Mouse (Mus musculus): ENCODE data around the gene Cdkl1. TPM values are rescaled to one million over a fixed set of nuclear protein-coding genes. Genes with fewer than 3 reads are reported as not detected.

Gene Cdkl1
- total RNA-seq, 2 experiments from 2014 or later = 25.1 to 27.9 TPM

DNA sequence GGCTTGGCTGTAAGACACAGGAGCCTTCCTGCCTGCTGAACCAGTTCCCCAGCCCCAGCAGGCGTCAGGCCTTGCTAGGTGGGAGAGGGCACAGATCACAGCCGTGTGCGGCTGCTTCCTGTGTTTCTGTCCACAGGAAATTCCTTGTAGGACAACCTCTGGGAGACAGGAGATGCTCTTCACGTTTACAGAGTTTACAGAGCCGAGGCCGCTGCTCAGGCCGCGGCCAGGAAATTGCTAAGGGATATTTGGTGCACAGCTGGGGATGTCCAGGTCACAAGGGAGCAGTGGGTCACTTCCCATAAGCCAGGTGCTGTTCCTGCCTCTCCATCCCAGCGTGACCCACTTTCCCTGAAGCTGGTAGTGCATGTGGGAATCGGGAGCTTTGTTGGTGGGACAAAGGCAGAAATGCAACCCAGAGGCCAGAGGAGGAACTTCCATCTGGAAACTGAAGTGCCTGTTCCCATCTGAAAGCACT lies 39.2 kb downstream of the Cdkl1 start:
- no peak for DNase-seq (ENCODE audit: low spot score in 2 of 2)

DNA sequence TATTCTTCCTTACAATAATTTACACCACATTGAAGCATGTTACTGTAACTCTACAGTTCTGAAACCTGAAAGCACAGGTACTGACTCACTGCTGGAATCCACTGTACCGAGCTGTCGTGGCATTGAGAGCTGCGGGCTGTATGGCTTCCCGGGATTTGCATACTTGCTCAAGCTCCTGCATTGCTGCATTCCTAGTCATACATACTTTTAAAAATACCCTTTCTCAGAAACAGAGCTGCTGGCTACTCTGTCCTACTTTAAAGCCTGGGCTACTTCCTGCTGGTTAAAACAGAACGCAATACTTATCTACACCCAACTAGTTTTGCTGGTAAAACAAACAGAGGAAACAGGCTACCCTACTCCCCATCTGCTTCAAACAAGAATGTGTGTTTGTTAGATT lies 46.9 kb downstream of the Cdkl1 start:
- no peak for DNase-seq (ENCODE audit: low spot score in 2 of 2)

DNA sequence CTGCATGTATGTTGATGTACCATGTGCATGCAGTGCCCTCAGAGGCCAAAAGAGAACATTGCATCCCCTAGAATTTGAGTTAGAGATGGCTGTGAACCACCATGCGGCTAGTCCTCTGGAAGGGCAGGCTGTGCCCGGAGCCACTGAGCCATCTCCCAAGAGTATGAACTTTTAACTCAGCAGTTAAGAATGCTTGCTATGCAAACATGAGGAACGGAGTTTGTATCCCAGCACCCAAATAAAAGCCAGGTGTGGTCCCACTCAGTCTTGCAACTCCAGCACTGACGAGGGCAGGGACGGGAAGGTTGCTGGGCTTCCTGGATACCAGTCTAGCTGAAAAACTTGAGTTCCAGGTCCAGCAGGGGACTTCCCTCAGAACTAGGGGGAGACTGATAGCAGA lies 49.1 kb downstream of the Cdkl1 start:
- DNase-seq (ENCODE audit: low spot score in 2 of 2) = no peak

DNA sequence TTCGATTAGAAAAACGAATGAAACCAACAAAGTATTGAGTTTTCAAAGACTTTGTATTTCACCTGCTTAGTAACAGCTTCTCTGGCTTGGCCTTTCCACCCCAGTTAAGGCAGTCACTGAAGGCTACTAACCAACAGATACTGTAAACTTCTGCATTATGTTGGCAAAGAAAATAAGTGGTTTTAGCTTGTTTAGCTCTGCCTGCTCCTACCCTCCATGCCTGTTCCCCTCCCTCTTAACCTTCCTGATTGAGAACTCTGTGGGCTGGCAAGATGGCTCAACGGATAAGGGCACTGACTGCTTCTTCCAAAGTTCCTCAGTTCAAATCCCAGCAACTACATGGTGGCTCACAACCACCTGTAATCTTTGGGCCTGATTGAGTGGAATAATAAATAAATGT lies 57.1 kb downstream of the Cdkl1 start:
- no peak for DNase-seq (ENCODE audit: low spot score in 2 of 2)

DNA sequence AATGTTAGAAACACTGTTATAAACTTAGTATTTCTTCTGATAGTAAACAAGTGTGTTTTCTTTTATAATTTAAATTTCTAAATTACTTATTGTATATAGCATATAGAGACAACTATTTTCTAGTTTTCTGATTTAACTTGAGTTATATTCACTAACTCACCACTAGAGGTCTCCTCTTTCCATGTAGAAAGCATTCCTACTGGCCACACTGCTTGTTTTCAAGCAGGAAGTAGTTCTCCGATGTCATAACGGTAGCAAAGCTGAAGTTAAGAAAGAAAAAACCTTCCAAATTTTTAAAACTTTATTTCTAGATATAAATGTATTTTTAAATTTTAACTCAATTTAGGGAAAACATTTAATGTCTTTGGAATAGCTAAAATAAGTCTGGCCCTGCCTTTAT lies 57.5 kb downstream of the Cdkl1 start:
- DNase-seq (ENCODE audit: low spot score in 2 of 2) = no peak

DNA sequence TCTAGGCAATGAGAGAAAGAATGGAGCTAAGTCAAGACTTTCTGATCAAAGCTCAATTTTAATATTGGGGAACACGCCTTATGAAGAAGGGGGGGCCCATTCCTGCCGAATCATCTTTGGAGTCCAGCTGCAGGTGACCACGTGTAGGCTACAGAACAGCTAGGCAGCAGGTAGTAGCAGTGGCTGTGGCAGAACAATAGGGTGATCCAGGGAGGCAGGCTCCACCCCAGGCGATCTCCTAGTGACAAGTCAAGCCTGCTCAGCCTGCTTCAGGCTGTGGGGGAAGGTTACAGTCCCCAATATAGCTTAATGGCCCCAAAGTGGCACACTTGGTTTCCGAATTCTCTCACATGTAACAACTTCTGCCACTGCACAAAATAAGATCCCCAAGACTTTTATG lies 58.8 kb downstream of the Cdkl1 start:
- DNase-seq (ENCODE audit: low spot score in 2 of 2) = no peak

DNA sequence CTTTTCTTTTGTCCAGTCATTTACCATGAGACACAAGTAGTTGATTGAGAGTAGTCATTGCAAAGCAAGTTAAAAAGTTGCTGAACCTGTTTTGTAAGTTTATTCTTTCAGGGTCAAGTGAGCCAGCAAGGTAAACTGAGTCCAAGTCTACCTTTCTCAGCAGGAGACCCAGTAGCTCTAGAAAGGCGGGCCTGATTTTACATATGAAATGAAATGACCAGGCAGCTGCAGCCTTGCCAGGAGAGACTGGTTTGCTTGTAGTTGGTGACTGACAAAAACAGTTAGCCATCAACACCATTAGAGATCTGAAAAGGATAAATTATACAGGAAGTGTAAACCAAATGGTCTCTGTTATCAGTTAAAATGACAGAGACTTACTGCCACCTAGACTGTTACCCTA lies 60.8 kb downstream of the Cdkl1 start:
- DNase-seq (ENCODE audit: low spot score in 2 of 2) = no peak

DNA sequence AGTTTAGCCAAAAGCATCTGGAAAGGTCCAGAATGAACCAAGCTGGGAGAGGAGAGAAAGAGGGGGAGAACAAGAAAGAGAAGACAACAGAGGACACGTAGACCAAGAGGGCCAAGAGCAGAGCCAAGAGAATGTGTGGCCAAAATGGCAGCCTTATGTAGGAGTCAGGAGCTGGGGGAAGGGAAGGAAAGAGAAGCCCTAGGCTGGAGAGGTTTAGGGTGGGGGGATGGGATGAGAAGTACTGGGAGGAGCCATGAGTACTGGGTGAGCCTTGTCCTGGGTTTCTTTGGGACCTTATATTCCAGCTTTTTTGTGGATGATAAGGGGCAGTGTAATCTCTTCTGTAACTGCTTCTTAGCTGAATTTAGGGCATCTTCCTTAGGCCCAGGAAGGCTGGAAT lies 61.8 kb downstream of the Cdkl1 start:
- DNase-seq (ENCODE audit: low spot score in 2 of 2) = no peak

DNA sequence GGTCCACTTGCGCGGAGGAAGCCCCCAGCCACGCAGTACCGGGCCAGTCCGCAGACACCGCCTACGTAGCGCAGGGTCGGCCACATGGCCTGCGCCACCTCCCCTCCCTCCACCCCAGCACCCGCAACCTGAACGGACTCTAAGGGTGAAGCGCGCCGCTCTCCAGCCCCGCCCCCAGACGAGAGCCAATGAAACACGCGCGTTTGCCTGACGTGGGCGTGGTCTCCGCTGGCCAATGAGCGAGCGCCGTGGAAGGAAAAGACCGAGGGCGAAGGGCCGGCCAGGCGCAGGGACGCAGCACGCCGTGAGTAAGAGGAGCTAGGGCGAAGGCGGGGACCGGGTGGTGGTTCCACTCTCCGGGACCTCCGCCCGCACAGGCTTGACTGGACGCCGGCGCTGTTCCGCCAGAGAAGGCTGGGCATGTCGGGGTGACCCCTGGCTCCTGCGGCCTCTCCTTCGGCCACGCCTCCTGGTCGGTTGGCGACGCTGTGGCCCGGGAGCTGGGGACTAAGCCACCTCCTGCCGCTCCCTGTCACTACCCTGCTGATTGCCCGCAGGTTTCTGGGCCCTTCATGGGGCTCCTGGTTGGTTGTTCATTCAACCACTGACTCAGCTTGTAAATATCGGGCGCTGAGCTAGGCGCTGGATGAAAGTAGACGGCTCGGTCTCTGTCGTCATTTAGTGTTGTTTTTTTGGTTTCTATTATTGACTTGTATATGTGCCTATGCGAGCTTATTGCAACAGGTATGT lies 66.2 kb downstream of the Cdkl1 start, which contains the start of the genes L2hgdh and Atp5s:
TSS of gene L2hgdh (minus strand) at position 163 of the 750 bp plus-strand sequence.
TSS of gene Atp5s (plus strand) at position 240 of the 750 bp plus-strand sequence.
- peak; percentile 93 to 95 for DNase-seq (ENCODE audit: low spot score in 2 of 2)

DNA sequence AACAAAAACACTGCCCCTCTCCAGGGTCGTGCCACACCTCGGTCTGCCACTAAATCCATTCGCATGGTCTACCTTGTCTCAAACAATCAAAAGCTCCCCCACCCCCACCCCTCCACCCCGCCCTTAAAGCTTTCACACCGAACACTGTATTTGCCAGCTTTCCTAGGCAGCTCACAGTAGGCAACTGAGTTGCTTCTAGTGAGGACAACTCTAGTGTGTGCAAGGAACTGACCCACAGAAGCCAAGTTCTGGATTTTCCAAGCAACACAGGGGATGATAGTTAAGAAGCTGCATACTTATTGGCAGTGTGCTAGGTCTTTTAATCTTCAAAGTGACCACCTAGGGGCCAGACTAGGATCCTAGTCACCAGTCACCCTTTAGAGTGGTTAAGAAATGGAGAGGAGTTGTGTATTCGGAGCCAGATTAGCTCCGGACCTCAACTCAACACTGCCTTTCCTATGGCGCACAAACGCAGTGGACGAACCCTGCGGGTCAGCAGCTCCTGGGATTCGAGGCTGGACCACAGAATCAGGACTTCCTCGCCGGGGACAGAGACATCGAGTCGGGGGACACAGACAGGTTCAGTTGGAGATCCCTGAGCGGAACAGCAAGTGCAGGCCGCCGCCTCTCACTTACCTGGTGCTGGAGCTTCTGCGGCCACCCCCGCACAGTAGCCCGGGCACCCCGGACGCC lies 66.9 kb downstream of the Cdkl1 start:
- DNase-seq (ENCODE audit: low spot score in 2 of 2) = no peak

DNA sequence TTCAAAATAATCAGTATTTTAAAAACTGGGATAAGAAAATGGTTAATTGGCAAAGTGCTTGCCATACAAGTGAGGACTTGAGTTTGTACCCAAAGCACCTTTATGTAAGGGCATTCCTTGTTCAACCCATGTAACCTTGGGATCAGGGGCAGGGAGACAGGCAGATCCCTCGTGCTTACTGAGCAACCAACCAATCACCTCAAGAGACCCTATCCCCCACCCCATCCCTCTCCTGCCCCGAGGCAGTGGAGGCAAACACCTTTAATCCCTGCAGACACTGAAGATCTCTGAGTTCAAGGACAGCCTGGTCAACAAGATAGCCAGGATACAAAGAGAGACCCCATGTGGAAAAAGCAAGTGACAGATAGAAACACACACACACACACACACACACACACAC lies 67.7 kb downstream of the Cdkl1 start:
- DNase-seq (ENCODE audit: low spot score in 2 of 2) = no peak

DNA sequence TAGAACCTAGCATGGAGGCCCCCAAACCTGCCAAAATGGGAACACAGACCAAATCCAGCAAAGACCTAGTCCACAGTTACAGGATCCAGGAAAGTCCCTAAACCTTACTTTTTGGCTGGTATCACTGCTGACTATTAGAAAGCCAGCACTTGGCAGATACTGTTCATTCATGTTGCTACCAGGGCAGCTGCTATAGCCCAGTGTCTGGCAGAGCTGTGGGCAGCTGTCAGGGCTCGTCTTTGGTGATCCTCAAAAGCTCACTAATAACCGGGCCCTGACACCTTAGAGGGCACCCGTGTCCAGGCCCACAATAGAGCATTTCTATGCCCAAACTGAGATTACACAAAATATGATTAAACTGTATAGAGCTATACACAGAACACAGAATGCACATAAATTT lies 68.2 kb downstream of the Cdkl1 start:
- DNase-seq (ENCODE audit: low spot score in 2 of 2) = no peak

DNA sequence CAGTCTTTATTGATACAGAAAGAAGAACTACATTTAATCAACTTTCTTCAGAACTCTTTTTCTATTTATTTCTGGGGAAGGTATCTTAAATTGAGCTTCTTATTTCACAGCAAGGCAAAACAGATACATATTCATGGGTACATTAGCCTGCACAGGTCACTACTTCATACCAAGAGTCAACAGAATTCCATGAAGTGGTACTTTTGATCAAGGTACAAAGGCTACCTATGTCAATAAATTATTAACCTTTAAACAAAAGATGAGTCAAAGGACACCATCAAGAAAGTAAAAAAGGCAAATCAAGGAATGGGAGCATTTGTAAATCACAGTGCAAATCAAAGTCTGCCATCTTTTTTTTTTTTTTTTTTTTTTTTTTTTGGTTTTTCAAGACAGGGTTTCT lies 77.4 kb downstream of the Cdkl1 start:
- no peak for DNase-seq (ENCODE audit: low spot score in 2 of 2)

DNA sequence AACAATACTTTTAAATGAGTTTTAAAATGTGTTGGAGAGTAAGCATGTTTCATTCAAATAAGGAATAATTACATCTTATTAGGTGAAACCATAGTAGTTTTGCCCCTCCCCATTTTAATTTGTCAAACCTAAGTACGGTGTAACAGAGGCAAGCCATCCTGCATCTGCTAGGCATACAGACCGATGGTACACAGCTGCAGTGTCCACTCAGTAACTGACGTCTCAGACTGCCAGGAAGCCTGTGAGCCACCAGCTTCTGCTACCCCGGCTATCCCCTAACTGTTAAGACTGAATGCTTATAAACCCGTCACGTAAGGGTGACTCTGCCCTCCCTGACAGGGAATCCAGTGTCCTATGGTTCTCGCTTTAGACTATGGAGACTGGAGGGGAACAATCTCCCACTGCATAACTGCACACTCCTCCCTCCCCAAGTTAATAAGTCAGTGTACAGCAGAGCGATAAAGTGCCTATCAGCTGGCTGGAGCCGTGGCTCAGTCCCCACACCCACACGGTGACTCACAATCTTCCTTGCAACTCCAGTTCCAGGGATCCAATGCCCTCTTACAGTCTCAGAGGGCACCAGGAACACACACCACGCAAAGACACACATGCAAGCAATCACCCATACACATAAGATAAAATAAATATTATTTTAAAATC lies 86.1 kb downstream of the Cdkl1 start:
- DNase-seq (ENCODE audit: low spot score in 2 of 2) = no peak

DNA sequence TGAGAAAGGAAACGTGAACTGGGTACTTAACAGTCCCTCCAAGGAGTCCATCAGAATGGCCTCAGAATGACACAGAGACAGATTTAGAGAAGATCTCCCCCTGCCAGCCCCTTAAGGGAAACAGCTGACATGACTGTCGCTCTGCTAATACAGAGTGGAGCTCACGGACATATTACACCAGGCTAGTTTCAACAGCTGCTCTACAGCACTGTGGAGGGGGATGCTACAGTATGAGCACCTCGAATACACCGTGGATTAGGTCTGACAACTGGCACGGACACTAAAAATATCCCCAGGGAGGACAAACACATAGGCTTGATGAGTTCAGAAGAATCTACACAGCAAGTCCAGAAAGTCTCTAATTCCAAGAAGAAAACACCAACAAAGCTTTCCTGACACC lies 92.7 kb downstream of the Cdkl1 start:
- no peak for DNase-seq (ENCODE audit: low spot score in 2 of 2)

Small RNAs within 50 kb of the gene (microRNA-seq; reads per million reads assigned to microRNA genes)
- gene Mir681 = 0 reads per million in 2 experiments

Other genes starting within 250 kb of the Cdkl1 start
- gene Vcpkmt, start 208.2 kb downstream of the Cdkl1 start, total RNA-seq (2021) = 10 to 100 TPM; 20.6 to 23.0 TPM
- 10 to 100 TPM; 31.8 to 34.1 TPM for gene Sos2, start 109.4 kb downstream of the Cdkl1 start, total RNA-seq (2021)
- gene L2hgdh, start 66.4 kb downstream of the Cdkl1 start, total RNA-seq (2021) = 10 to 100 TPM; 12.8 to 14.2 TPM
- gene Atp5s, start 66.3 kb downstream of the Cdkl1 start, total RNA-seq (2021) = 10 to 100 TPM; 22.2 to 29.0 TPM
- 100 to 1,000 TPM; 200 to 201 TPM for gene Atl1, start 101.3 kb upstream of the Cdkl1 start, total RNA-seq (2021)
- gene Map4k5, start 101.9 kb upstream of the Cdkl1 start, total RNA-seq (2021) = 10 to 100 TPM; 46.1 to 47.5 TPM
- gene Sav1, start 195.7 kb upstream of the Cdkl1 start, total RNA-seq (2021) = 10 to 100 TPM; 18.7 to 19.3 TPM

Data from layer of hippocampus, postnatal 10 days (tissue).